Mouse (Mus musculus): ENCODE results near the gene Map3k5.

The Map3k5 gene

GRCm38 (mm10) chr10:19928205-19928604 lies 6.1 kb upstream of the Map3k5 start:
- in situ Hi-C loops (cut with MboI; ENCODE audit: low pct_unique_long_range_greater_than_20kb in 1 of 2, low sequenced_read_pairs in 2 of 2, unreplicated experiment in 1 of 2), result no loop called here

GRCm38 (mm10) chr10:19932986-19933385 lies 1.3 kb upstream of the Map3k5 start:
- in situ Hi-C loops (cut with MboI; ENCODE audit: low pct_unique_long_range_greater_than_20kb in 1 of 2, low sequenced_read_pairs in 2 of 2, unreplicated experiment in 1 of 2), result no loop called here

GRCm38 (mm10) chr10:19933511-19934383 lies 525 bp upstream of the Map3k5 start:
- in situ Hi-C loops (cut with MboI; ENCODE audit: low pct_unique_long_range_greater_than_20kb in 1 of 2, low sequenced_read_pairs in 2 of 2, unreplicated experiment in 1 of 2), result no loop called here

- in situ Hi-C loops (cut with MboI; ENCODE audit: low pct_unique_long_range_greater_than_20kb in 1 of 2, low sequenced_read_pairs in 2 of 2, unreplicated experiment in 1 of 2), result no loop called here
Measured at GRCm38 (mm10) chr10:19935295-19935623, 987 bp downstream of the Map3k5 start.

- in situ Hi-C loops (cut with MboI; ENCODE audit: low pct_unique_long_range_greater_than_20kb in 1 of 2, low sequenced_read_pairs in 2 of 2, unreplicated experiment in 1 of 2), result no loop called here
Measured at GRCm38 (mm10) chr10:19935821-19936367, 1.6 kb downstream of the Map3k5 start.

GRCm38 (mm10) chr10:19936961-19937708 lies 2.9 kb downstream of the Map3k5 start:
- in situ Hi-C loops (cut with MboI; ENCODE audit: low pct_unique_long_range_greater_than_20kb in 1 of 2, low sequenced_read_pairs in 2 of 2, unreplicated experiment in 1 of 2), result no loop called here

GRCm38 (mm10) chr10:19938738-19939137 lies 4.5 kb downstream of the Map3k5 start:
- in situ Hi-C loops (cut with MboI; ENCODE audit: low pct_unique_long_range_greater_than_20kb in 1 of 2, low sequenced_read_pairs in 2 of 2, unreplicated experiment in 1 of 2), result no loop called here

- in situ Hi-C loops (cut with MboI; ENCODE audit: low pct_unique_long_range_greater_than_20kb in 1 of 2, low sequenced_read_pairs in 2 of 2, unreplicated experiment in 1 of 2), result no loop called here
Measured at GRCm38 (mm10) chr10:19939282-19939705, 5.0 kb downstream of the Map3k5 start.

GRCm38 (mm10) chr10:19940127-19940526 lies 5.9 kb downstream of the Map3k5 start:
- in situ Hi-C loops (cut with MboI; ENCODE audit: low pct_unique_long_range_greater_than_20kb in 1 of 2, low sequenced_read_pairs in 2 of 2, unreplicated experiment in 1 of 2), result no loop called here

- in situ Hi-C loops (cut with MboI; ENCODE audit: low pct_unique_long_range_greater_than_20kb in 1 of 2, low sequenced_read_pairs in 2 of 2, unreplicated experiment in 1 of 2), result no loop called here
Measured at GRCm38 (mm10) chr10:19940626-19941025, 6.4 kb downstream of the Map3k5 start.

- in situ Hi-C loops (cut with MboI; ENCODE audit: low pct_unique_long_range_greater_than_20kb in 1 of 2, low sequenced_read_pairs in 2 of 2, unreplicated experiment in 1 of 2), result no loop called here
Measured at GRCm38 (mm10) chr10:19941063-19941462, 6.8 kb downstream of the Map3k5 start.

GRCm38 (mm10) chr10:19941914-19942313 lies 7.6 kb downstream of the Map3k5 start:
- in situ Hi-C loops (cut with MboI; ENCODE audit: low pct_unique_long_range_greater_than_20kb in 1 of 2, low sequenced_read_pairs in 2 of 2, unreplicated experiment in 1 of 2), result no loop called here

- in situ Hi-C loops (cut with MboI; ENCODE audit: low pct_unique_long_range_greater_than_20kb in 1 of 2, low sequenced_read_pairs in 2 of 2, unreplicated experiment in 1 of 2), result no loop called here
Measured at GRCm38 (mm10) chr10:19942621-19943020, 8.3 kb downstream of the Map3k5 start.

GRCm38 (mm10) chr10:19945651-19946050 lies 11.4 kb downstream of the Map3k5 start:
- in situ Hi-C loops (cut with MboI; ENCODE audit: low pct_unique_long_range_greater_than_20kb in 1 of 2, low sequenced_read_pairs in 2 of 2, unreplicated experiment in 1 of 2), result no loop called here

GRCm38 (mm10) chr10:19946644-19947043 lies 12.4 kb downstream of the Map3k5 start:
- in situ Hi-C loops (cut with MboI; ENCODE audit: low pct_unique_long_range_greater_than_20kb in 1 of 2, low sequenced_read_pairs in 2 of 2, unreplicated experiment in 1 of 2), result no loop called here

- in situ Hi-C loops (cut with MboI; ENCODE audit: low pct_unique_long_range_greater_than_20kb in 1 of 2, low sequenced_read_pairs in 2 of 2, unreplicated experiment in 1 of 2), result no loop called here
Measured at GRCm38 (mm10) chr10:19947441-19947840, 13.2 kb downstream of the Map3k5 start.

GRCm38 (mm10) chr10:19947901-19948300 lies 13.6 kb downstream of the Map3k5 start:
- in situ Hi-C loops (cut with MboI; ENCODE audit: low pct_unique_long_range_greater_than_20kb in 1 of 2, low sequenced_read_pairs in 2 of 2, unreplicated experiment in 1 of 2), result no loop called here

- in situ Hi-C loops (cut with MboI; ENCODE audit: low pct_unique_long_range_greater_than_20kb in 1 of 2, low sequenced_read_pairs in 2 of 2, unreplicated experiment in 1 of 2), result no loop called here
Measured at GRCm38 (mm10) chr10:19948381-19948780, 14.1 kb downstream of the Map3k5 start.

GRCm38 (mm10) chr10:19949106-19949505 lies 14.8 kb downstream of the Map3k5 start:
- in situ Hi-C loops (cut with MboI; ENCODE audit: low pct_unique_long_range_greater_than_20kb in 1 of 2, low sequenced_read_pairs in 2 of 2, unreplicated experiment in 1 of 2), result no loop called here
